Mouse (Mus musculus): Measurements from ENCODE around the gene Nepro. TPM values are rescaled to one million over a fixed set of nuclear protein-coding genes. Genes with fewer than 3 reads are reported as not detected.
A peak's percentile ranks its signal among the peaks of the same experiment; 100 is the strongest.

Gene Nepro
- total RNA-seq (2017) = 7.9 to 14.6 TPM (median 11.3 TPM) in 3 replicates

GRCm38 (mm10) chr16:44724083-44724787 lies at the start of gene Nepro:
Nepro (plus strand) TSS chr16:44724301.
- ATAC-seq (replicated peaks; ENCODE audit: insufficient number of reproducible peaks, low FRiP score, low TSS enrichment, poor library complexity, severe bottlenecking) = peak; percentile 83

- no peak for ATAC-seq (replicated peaks; ENCODE audit: insufficient number of reproducible peaks, low FRiP score, low TSS enrichment, poor library complexity, severe bottlenecking)
Measured at GRCm38 (mm10) chr16:44676357-44676756, 47.7 kb upstream of the Nepro start.

- no peak for ATAC-seq (replicated peaks; ENCODE audit: insufficient number of reproducible peaks, low FRiP score, low TSS enrichment, poor library complexity, severe bottlenecking)
Measured at GRCm38 (mm10) chr16:44679082-44679481, 45.0 kb upstream of the Nepro start.

- no peak for ATAC-seq (replicated peaks; ENCODE audit: insufficient number of reproducible peaks, low FRiP score, low TSS enrichment, poor library complexity, severe bottlenecking)
Measured at GRCm38 (mm10) chr16:44679503-44679971, 44.6 kb upstream of the Nepro start.

- no peak for ATAC-seq (replicated peaks; ENCODE audit: insufficient number of reproducible peaks, low FRiP score, low TSS enrichment, poor library complexity, severe bottlenecking)
Measured at GRCm38 (mm10) chr16:44680756-44681498, 43.2 kb upstream of the Nepro start.

- no peak for ATAC-seq (replicated peaks; ENCODE audit: insufficient number of reproducible peaks, low FRiP score, low TSS enrichment, poor library complexity, severe bottlenecking)
Measured at GRCm38 (mm10) chr16:44684646-44685045, 39.5 kb upstream of the Nepro start.

- no peak for ATAC-seq (replicated peaks; ENCODE audit: insufficient number of reproducible peaks, low FRiP score, low TSS enrichment, poor library complexity, severe bottlenecking)
Measured at GRCm38 (mm10) chr16:44685401-44685800, 38.7 kb upstream of the Nepro start.

- no peak for ATAC-seq (replicated peaks; ENCODE audit: insufficient number of reproducible peaks, low FRiP score, low TSS enrichment, poor library complexity, severe bottlenecking)
Measured at GRCm38 (mm10) chr16:44686991-44687718, 36.9 kb upstream of the Nepro start.

- ATAC-seq (replicated peaks; ENCODE audit: insufficient number of reproducible peaks, low FRiP score, low TSS enrichment, poor library complexity, severe bottlenecking) = no peak
Measured at GRCm38 (mm10) chr16:44687719-44688420, 36.2 kb upstream of the Nepro start.

- ATAC-seq (replicated peaks; ENCODE audit: insufficient number of reproducible peaks, low FRiP score, low TSS enrichment, poor library complexity, severe bottlenecking) = no peak
Measured at GRCm38 (mm10) chr16:44688507-44688906, 35.6 kb upstream of the Nepro start.

- ATAC-seq (replicated peaks; ENCODE audit: insufficient number of reproducible peaks, low FRiP score, low TSS enrichment, poor library complexity, severe bottlenecking) = no peak
Measured at GRCm38 (mm10) chr16:44690501-44690900, 33.6 kb upstream of the Nepro start.

GRCm38 (mm10) chr16:44691066-44691465 lies 33.0 kb upstream of the Nepro start:
- no peak for ATAC-seq (replicated peaks; ENCODE audit: insufficient number of reproducible peaks, low FRiP score, low TSS enrichment, poor library complexity, severe bottlenecking)

GRCm38 (mm10) chr16:44691561-44692141 lies 32.5 kb upstream of the Nepro start:
- no peak for ATAC-seq (replicated peaks; ENCODE audit: insufficient number of reproducible peaks, low FRiP score, low TSS enrichment, poor library complexity, severe bottlenecking)

GRCm38 (mm10) chr16:44692541-44692940 lies 31.6 kb upstream of the Nepro start:
- no peak for ATAC-seq (replicated peaks; ENCODE audit: insufficient number of reproducible peaks, low FRiP score, low TSS enrichment, poor library complexity, severe bottlenecking)

- no peak for ATAC-seq (replicated peaks; ENCODE audit: insufficient number of reproducible peaks, low FRiP score, low TSS enrichment, poor library complexity, severe bottlenecking)
Measured at GRCm38 (mm10) chr16:44693695-44694094, 30.4 kb upstream of the Nepro start.

GRCm38 (mm10) chr16:44695214-44695858 lies 28.8 kb upstream of the Nepro start:
- no peak for ATAC-seq (replicated peaks; ENCODE audit: insufficient number of reproducible peaks, low FRiP score, low TSS enrichment, poor library complexity, severe bottlenecking)

- no peak for ATAC-seq (replicated peaks; ENCODE audit: insufficient number of reproducible peaks, low FRiP score, low TSS enrichment, poor library complexity, severe bottlenecking)
Measured at GRCm38 (mm10) chr16:44695859-44696620, 28.1 kb upstream of the Nepro start.
